Mouse (Mus musculus) T-helper 1 cell (primary cell): ENCODE results near the gene Depdc7.

Experiments used
- in situ Hi-C: fragments of 300-600 bp; cut with MboI, MseI; formaldehyde crosslinking; loops from one replicate; pipeline ENCODE4 v1.15.1; 2025; ENCODE audit warnings: high pct_unique_total_duplicates

The Depdc7 gene

DNA sequence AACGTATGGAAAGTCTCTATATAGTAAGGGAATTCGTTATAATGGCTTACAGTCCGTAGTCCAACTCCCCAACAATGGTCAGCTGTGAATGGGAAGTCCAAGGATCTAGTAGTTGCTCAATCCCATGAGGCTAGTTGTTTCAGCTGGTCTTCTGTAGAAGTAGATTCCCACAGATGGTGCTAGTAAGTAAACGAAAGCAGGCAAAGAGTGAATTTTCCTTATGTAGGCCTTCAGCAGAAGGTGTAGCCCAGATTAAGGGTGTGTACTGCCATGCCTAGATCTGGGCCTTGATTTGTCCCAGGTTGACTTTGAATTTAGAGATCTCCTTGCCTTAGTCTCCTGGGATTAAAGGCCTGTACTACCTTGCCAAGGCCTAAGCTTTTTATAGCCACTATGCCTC, 26.4 kb downstream of the Depdc7 start, which contains the start of gene Pin1rt1:
Gene Pin1rt1, minus strand, starts transcription at position 101 of the 400 bp plus-strand sequence.
- in situ Hi-C loops, result no loop called here

DNA sequence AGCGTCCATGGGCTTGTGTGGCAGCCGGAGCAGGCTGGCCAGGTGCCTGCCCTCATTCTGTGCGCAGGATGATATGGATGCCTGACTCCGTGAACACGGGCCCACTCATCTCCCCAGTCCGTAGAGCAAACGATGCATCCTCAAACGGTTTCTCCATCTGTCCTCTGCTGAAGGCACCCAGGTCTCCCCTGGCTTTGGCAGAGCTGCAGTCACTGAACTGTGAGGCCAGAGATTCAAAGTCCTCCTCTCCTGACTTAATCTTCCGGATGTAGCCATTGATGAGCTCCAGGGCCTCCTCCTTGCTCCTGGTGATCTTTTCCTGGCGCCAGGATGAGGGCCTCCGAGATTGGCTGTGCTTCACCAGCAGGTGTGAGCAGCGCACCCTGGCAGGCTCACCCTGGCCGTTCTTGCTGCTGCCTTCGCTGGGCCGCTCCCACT, 28.4 kb downstream of the Depdc7 start:
- in situ Hi-C loops, result no loop called here

DNA sequence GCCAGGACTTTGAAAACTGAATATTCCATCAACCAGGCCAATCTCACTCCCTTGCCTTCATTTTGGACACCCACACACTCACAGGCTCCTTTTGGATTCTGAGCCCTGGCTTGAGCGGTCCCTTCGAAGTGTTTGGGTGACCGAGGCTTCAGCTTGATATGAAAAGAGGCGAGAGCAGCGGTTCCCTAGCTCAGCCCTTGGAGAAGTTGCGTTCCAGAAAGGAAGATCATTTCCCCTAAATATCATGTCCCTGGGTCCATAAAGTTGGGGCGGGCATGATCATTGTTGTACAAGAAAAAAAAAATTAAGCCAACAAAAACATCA, 30.2 kb downstream of the Depdc7 start:
- in situ Hi-C loops, result no loop called here

DNA sequence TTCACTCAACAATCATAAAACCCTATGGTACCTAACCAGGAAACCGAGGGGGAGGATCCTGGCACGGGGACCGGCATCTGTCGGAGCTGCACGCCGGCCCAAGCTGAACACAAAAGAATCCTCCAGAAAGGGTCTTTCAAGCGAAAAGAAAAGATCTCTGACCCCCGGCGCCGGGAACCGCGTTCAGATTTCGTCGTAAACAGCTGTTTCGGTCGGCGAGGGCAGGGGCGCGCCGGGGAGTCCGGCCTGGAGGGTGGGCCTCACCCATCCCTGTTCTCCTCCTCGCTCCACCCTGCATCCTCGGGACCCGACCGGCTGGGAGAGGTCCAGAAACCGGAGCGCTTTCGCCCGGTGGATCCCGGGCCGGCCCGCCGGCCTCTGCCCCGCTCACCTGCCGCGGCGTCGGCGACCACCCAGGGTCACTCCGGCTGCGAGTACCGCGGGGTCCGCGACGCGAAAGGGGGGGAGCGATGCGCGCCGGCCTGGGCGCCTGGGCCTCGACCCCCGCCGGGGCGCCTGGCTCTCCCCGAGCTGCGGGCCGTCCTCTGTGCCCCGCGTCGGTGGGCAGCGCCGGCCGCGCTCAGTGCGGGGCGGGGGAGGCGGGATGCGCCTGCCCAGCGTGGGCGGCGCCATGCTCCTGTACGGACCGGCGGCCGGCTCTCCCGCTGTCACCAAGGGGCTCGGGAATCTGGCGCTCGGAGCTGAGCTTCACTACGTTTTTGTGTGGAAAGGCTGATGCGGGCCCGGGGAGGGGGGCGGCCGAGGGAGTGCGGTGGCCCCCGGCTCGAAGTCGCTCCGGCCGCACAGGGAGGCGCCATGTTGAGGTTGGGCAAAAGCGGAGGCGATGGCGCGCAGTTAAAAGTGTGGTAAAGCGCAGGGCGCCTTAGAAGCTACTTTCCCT, 30.8 kb downstream of the Depdc7 start, which contains the start of gene Tcp11l1:
Gene Tcp11l1, minus strand, starts transcription at position 585 of the 901 bp plus-strand sequence.
- in situ Hi-C loops, result no loop called here

DNA sequence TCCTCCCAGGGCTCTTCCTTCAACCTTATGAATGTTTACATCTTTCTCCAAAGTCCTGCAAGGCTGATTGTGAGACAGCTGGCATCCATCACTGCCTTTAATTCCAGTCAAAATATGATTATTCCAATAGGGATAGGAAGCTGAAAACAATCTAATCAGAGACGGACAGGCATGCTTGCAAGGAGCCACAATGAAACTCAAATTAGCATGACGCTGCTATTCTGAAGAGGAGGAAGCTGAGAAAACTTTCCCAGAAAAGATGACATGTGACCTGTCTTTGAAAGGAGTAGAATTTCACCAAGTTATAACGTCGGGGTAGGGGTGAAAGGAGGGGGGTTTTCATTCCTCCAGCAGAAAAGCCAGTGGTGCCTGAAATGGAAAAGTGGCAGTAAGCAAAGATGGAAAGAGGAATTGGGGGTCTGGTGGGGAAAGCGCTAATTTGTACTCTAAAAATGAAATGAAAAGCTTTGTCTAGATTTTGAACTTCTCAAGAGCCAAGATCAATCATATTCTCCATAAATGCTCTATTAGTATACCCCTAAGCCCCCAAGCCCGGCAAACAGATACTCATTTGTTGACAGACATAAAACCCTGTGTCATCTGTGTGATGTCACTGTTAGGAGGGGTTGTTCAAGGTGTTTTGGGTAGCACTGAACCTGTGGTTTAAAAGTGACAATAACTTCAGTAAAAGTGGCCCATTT, 31.9 kb downstream of the Depdc7 start:
- in situ Hi-C loops, result no loop called here

DNA sequence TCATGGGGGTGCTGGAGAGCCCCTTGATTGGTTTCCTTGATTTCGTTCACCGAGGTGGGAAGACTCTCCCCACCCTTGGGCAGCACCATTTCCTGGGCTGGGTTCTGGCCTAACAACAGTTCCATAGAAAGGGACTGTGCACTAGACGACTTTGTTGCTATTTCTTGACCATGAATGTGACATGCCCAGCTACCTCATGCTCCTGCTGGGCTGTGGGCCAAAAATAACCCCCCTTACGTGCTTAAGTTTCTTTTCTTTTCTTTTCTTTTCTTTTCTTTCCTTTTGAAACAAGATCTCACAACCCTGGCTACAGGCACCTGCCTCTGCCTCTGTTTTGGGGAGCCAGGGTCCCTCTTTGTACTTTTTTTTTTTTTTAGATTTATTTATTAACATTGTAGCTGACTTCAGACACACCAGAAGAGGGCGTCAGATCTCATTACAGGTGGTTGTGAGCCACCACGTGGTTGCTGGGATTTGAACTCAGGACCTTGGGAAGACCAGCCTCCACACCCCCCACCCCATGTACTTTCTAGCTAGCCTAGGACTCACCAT, 32.8 kb downstream of the Depdc7 start:
- in situ Hi-C loops, result no loop called here

DNA sequence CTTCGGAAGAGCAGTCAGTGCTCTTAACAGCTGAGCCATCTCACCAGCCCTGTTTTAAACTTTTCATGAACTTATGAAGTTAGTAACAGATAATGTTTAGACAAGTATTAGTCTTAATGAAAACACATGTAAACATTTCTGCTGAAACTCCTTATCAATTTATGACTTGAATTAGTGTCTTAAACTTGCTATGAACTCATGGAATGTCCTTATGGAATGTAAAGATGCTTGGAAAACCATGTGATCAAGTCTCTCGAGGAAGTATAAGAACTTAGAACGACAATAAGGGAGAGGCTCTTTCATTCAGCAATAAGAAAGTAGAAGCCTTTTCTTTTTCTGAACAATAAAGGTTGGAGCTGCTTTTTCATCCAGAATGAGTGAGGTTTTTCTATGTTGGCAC, 38.3 kb downstream of the Depdc7 start:
- in situ Hi-C loops, result no loop called here

DNA sequence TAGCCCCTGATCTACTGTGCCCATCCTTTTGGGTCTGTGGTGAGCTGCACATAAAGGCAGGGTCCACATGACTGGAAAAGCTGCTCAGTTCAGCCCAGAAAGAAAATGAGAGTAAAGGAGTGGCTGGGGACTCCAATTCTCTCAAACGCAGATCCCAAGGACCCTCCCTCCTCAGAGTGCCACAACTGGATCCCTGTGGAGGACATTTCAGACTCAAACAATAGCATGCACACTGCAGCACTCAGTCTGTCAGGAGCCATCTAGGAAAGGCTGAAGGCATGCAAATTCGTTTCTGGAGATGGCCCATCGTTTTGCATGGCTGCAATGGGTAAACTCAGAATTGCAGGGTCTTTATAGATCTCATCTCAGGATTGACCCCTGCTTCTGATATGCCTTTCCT, 39.5 kb downstream of the Depdc7 start:
- in situ Hi-C loops, result no loop called here

DNA sequence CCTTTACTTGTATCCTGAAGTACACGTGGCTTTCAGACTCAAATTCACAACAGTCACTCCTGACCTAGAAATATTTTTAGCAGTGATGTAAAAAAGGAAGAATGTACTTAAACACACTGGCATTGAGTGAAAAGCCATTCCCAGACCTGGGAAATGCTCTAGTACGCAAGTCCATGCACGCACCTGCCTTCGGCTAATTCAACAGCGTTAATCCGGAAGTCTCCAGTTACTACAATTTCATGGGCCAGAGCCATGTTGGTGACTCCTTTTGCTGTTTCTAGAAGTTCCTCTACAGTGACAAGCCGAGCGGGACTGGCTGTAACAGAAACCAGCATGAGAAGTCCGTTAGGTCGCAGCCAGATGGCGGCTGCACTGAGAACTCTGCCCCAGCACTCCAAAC, 43.0 kb downstream of the Depdc7 start:
- in situ Hi-C loops, result no loop called here

DNA sequence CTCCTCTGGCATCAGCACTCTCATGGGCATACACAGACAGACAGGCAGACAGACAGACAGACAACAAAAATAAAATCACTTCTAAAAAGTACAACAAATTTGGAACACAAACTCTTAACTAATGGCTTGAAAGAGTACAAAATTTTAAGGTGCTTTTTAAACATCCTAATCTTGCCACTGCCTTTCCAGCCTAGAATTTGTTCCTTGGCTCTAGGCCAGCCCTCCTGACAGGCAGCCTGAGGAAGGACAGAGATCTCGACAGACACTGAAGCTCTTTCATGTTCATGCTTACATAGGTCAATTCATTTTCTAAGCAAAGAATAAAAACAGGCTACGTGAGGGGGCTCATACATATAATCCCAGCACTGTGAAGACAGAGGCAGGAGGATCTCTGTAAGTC, 50.1 kb downstream of the Depdc7 start:
- in situ Hi-C loops, result no loop called here

DNA sequence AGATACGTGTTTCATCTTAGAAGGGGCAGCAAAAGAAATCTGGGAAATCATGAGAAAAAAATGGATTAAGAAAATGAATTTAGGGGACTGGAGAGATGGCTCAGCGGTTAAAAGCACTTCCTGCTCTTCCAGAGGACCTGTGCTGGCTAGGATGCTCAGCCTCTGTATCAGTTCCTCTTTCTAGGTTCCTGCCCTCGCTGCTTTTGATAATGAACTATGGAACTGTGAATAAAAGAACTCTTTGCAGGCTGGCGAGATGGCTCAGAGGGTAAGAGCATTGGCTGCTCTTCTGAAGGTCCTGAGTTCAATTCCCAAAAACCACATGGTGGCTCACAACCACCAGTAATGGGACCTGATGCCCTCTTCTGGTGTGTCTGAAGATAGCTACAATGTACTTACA, 52.0 kb downstream of the Depdc7 start:
- in situ Hi-C loops, result no loop called here

DNA sequence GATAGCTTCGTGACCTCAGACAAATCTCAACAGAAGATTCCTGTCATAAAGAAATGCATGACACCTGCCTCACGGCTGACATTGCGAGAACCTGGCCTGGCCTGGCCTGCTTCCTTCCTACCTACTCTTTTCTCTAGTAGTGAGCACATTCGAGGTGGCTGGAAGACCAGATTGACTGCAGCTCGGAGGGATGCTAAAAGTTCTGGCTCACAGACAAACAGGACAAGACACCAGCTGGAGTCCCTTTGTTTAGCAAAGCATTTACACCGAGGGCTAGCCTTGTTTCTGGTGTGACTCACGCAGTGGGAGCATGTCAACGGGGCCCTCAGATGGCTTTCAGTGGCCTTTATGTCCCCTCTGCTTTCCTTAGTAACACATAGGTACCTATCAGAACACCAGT, 54.0 kb downstream of the Depdc7 start:
- in situ Hi-C loops, result no loop called here

DNA sequence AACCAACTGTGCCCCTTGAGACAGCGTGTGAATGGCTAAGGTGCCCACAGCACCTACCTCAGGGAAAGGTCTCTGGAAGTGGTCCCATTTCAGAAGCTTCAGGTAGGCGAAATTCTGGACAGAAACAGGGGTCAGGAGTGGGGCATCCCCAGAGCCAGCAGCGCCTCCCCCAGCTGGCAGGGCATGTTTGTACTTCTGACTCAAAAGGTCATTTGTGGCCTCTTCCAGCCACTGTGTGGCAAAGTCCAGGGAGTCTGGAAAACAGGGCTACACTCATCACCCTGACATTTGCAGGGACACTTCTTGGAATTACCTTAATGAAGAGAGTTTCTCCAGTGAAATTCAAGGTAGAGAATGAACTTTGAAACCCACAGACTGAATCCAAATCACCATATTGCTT, 54.4 kb downstream of the Depdc7 start:
- in situ Hi-C loops, result no loop called here

DNA sequence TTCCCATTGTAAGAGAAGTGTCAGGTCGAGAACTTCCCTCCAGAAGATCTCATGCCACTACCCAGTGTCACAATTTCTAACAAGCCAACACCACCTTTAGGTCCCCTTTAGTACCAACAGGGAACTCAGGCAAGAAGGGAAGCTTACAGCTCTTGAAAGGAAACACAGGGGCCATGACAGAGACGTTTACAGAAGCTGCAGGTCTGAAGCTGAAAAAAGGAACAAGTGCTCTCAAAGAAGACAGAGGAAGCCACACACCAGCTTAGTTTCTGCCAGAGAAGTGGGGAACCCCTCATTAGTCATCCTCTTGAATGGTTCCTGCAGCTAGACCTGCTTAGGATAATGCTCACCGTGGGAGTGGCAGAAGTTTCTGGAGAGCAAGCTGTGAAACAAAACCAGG, 55.4 kb downstream of the Depdc7 start:
- in situ Hi-C loops, result no loop called here

DNA sequence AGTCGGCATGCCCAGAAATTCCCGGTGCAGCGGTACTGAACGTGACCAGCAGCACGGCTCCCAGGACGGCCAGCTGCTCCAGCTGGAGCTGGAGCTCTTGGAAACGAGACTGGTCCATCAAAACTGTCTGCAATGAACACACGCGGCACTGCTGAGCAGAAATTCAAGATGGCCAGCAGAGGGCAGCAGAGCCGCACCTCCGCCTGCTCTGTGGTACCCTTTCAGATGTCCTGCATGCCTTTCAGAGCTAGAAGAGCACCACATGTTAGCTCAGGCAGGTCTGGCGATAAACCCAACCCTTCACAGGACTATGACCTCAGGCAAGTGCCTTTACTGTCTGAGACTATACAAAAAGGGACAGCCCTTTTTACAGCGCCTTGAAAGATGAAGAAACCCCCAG, 57.3 kb downstream of the Depdc7 start:
- in situ Hi-C loops, result no loop called here

DNA sequence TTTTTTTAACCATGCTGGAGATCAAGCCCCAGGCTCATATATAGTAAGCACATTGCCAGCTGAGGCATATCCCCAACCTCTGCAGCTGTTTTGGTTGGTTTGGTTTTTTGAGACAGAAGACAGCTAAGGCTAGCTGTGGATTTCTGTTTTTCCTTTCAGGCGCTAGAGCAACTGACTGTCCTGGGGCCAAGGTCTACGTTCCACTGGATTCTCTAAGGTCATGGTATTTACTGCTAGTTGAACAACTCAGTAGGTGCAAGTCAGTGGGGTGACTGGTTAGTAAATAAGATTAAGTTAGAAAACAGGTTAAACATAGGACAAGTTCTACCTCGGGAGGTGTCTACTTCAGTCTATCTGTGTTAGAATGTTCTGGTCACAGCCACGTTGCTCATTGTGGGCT, 57.9 kb downstream of the Depdc7 start:
- in situ Hi-C loops, result loop anchor here (5.0 kb wide), 1 partner anchor 68 kb away; no protein-coding TSS in a partner anchor

DNA sequence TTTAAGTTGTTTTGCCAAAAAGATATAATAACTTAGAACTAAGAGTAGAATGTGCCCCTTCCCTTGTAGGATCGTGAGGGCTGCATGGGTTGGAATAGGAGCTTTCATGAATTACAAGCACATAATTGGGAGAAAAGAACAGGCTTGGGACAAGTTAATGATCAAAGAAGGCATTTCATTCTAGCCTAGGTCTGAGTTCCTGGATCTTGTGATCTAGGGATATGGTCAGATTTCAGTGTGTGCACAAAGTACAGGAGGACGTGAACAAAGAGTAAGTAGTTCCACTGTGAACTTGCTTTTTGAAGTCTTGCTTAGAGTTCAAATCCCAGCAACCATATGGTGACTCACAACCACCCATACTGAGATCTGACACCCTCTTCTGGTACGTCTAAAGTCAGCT, 65.4 kb downstream of the Depdc7 start:
- in situ Hi-C loops, result no loop called here
